Mouse (Mus musculus): ENCODE data around the gene Klf11. TPM values are rescaled to one million over a fixed set of nuclear protein-coding genes. Genes with fewer than 3 reads are reported as not detected.

Klf11 gene
- polyA plus RNA-seq, 2 experiments: 12.1 to 13.3 TPM

DNA sequence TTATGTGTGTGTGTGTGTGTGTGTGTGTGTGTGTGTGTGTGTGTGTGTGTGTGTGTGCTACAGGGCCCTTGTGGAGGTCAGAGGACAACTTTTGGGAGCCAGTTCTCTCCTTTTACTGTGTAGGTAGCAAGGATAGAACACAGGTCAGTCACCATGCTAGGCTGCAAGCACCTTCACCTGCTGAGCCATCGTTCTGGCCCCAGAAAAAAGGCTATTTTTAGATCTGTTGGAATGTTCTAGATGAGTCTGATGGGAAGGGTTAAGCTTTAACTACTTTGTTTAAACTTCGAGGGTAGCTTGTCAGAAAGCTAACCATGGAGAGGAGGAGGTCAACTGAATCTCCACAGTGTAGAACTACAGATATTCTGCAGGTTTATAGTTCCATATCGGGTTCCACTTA, 35.9 kb upstream of the Klf11 start:
- 62% methylated on average over 3 of the region's 3 CpGs for WGBS
- Histone ChIP-seq H3K36me3 (ENCODE audit: control insufficient read depth, insufficient read depth, low read length) (no peaks in the 10 kb centered on the region), H3K9me3 (ENCODE audit: control insufficient read depth, low read length) (no peaks in the 10 kb centered on the region), H3K27me3 (ENCODE audit: control insufficient read depth, insufficient read depth, low read length) (no peaks in the 10 kb centered on the region), H3K4me2 (replicated peaks; ENCODE audit: low read depth, low read length, severe bottlenecking) (no peak overlapping the region), H3K4me3 (replicated peaks; ENCODE audit: low read length) (no peak overlapping the region), H3K9ac (ENCODE audit: low read depth, low read length, severe bottlenecking) (no peak overlapping the region), H3K4me1 (ENCODE audit: control insufficient read depth, insufficient read depth, low read length) (no peaks in the 10 kb centered on the region), H3K27ac (replicated peaks; ENCODE audit: low read depth, low read length) (no peak overlapping the region)
- DNase-seq (ENCODE audit: low spot score): no peak
- no peak for TF ChIP-seq POLR2A (IDR thresholded peaks at IDR 0.05; ENCODE audit: borderline replicate concordance, extremely low read depth, insufficient read depth, insufficient read length)
- ATAC-seq (ENCODE audit: low FRiP score, low read depth): no peak

DNA sequence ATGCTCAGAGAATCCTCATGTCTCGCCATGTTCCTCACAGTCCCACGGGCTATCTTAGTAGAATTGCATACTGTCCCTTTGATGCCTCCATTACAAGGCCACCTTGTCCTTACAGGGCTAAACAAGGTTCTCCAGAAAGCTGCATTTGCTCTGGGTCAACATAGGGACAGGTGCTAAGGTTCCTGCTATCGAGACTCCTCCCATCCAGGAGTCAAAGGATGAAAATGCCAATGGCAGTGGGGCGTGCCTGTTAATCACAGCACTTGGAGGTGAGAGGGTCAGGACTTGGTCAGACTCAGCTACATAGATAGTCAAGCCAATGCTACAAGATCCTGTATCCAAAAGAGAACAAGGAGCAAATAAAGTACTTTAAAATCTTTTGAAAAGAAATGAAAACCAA, 31.6 kb upstream of the Klf11 start:
- DNase-seq (ENCODE audit: low spot score): no peak
- WGBS: 84% methylated on average over 4 of the region's 4 CpGs
- no peak for TF ChIP-seq POLR2A (IDR thresholded peaks at IDR 0.05; ENCODE audit: borderline replicate concordance, extremely low read depth, insufficient read depth, insufficient read length)
- no peaks in the 10 kb centered on the region for H3K36me3 ChIP-seq (ENCODE audit: control insufficient read depth, insufficient read depth, low read length)
- H3K4me3 ChIP-seq (replicated peaks; ENCODE audit: low read length): no peak overlapping the region
- no peaks in the 10 kb centered on the region for H3K9me3 ChIP-seq (ENCODE audit: control insufficient read depth, low read length)
- ATAC-seq (ENCODE audit: low FRiP score, low read depth): no peak
- no peak overlapping the region for H3K4me2 ChIP-seq (replicated peaks; ENCODE audit: low read depth, low read length, severe bottlenecking)
- H3K4me1 ChIP-seq (ENCODE audit: control insufficient read depth, insufficient read depth, low read length): no peaks in the 10 kb centered on the region
- no peak overlapping the region for H3K9ac ChIP-seq (ENCODE audit: low read depth, low read length, severe bottlenecking)
- no peaks in the 10 kb centered on the region for H3K27me3 ChIP-seq (ENCODE audit: control insufficient read depth, insufficient read depth, low read length)
- H3K27ac ChIP-seq (replicated peaks; ENCODE audit: low read depth, low read length): no peak overlapping the region

DNA sequence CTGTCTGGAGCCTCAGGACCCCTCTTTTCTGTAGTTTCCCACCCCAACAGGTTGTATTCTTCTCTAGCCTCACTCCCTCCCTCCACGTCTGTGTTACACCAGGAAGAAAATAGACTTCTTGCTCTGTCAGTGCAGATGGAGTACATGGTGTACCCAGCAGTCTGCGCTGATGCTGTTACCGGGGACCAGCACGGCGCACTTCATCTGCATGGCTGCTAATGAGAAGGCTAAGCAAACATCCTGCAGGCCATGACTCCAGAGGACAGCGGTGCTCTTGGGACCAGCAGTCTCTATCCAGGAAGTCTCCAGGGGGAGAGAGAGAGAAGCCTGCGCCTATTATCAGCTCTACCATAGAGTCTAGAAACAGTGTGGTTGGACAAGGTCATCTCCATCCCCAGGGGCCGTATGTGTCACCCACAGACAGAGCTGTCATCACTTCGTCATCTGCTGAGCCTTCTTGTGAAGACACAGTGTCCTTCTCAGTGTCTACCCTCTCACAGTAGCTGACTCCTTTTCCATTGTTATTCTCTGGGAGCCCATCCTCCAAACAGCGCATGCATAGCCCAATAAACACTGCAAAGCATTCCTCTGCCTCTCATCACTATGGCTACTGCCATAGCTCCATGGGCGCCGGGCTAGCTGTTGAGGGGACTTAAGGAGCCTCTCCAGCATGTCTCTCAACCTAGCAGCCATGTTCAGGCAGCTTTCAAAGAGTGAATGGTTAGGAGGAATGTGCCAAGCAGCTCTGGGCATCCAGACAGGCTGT, 27.4 kb upstream of the Klf11 start:
- no peaks in the 10 kb centered on the region for H3K27me3 ChIP-seq (ENCODE audit: control insufficient read depth, insufficient read depth, low read length)
- no peaks in the 10 kb centered on the region for H3K9me3 ChIP-seq (ENCODE audit: control insufficient read depth, low read length)
- DNase-seq (ENCODE audit: low spot score) (no peak), ATAC-seq (ENCODE audit: low FRiP score, low read depth) (no peak)
- H3K36me3 ChIP-seq (ENCODE audit: control insufficient read depth, insufficient read depth, low read length): no peaks in the 10 kb centered on the region
- no peak overlapping the region for H3K9ac ChIP-seq (ENCODE audit: low read depth, low read length, severe bottlenecking)
- H3K4me2 ChIP-seq (replicated peaks; ENCODE audit: low read depth, low read length, severe bottlenecking): no peak overlapping the region
- TF ChIP-seq POLR2A (IDR thresholded peaks at IDR 0.05; ENCODE audit: borderline replicate concordance, extremely low read depth, insufficient read depth, insufficient read length): no peak
- H3K27ac ChIP-seq (replicated peaks; ENCODE audit: low read depth, low read length): no peak overlapping the region
- WGBS: 80% methylated on average over 11 of the region's 12 CpGs
- H3K4me1 ChIP-seq (ENCODE audit: control insufficient read depth, insufficient read depth, low read length): no peaks in the 10 kb centered on the region
- no peak overlapping the region for H3K4me3 ChIP-seq (replicated peaks; ENCODE audit: low read length)

DNA sequence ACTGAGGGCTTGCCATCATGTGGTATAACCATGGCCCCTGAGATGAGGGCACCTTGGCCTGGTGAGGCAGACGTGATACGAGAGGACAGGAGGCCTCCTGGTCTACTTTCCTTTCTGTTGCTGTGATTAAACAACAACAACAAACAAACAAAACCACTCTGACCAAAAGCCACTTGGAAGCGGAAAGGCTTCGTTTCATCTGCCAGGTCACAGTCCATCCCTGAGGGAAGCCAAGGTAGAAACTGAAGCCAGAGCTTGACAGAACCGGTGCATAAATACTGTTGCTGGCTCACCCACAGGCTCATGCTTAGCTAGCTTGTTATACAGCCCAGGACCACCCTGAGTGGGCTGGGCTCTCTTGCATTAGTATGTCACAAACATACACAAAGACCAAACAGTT, 24.7 kb upstream of the Klf11 start:
- ATAC-seq (ENCODE audit: low FRiP score, low read depth): no peak
- no peak overlapping the region for H3K27ac ChIP-seq (replicated peaks; ENCODE audit: low read depth, low read length)
- no peak for TF ChIP-seq POLR2A (IDR thresholded peaks at IDR 0.05; ENCODE audit: borderline replicate concordance, extremely low read depth, insufficient read depth, insufficient read length)

DNA sequence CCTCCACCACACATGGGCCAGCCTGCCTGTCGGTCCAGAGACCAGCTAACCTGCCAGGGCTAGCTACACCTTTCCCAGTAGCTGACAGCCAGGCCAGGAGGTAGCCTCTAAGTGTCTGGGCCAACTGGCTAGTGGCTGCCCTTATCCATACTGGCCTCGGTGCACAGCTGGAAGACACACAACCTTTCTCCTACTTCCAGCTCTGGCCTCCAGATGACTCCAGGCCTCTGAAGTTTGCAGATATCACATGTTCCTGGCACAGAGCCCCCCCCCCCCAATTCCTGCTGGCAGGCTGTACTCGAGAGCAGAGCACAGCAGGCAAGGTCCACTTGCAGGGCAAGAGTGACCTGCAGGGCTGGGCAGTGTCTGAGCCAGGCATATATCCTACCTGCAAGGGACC, 23.9 kb upstream of the Klf11 start:
- no peak overlapping the region for H3K4me2 ChIP-seq (replicated peaks; ENCODE audit: low read depth, low read length, severe bottlenecking)
- no peaks in the 10 kb centered on the region for H3K9me3 ChIP-seq (ENCODE audit: control insufficient read depth, low read length)
- H3K27me3 ChIP-seq (ENCODE audit: control insufficient read depth, insufficient read depth, low read length): no peaks in the 10 kb centered on the region
- WGBS: 45% methylated on average over 3 of the region's 3 CpGs
- H3K36me3 ChIP-seq (ENCODE audit: control insufficient read depth, insufficient read depth, low read length): no peaks in the 10 kb centered on the region
- no peak for TF ChIP-seq POLR2A (IDR thresholded peaks at IDR 0.05; ENCODE audit: borderline replicate concordance, extremely low read depth, insufficient read depth, insufficient read length)
- DNase-seq (ENCODE audit: low spot score) (no peak), ATAC-seq (ENCODE audit: low FRiP score, low read depth) (no peak)
- no peak overlapping the region for H3K9ac ChIP-seq (ENCODE audit: low read depth, low read length, severe bottlenecking)
- H3K4me3 ChIP-seq (replicated peaks; ENCODE audit: low read length): no peak overlapping the region
- no peak overlapping the region for H3K27ac ChIP-seq (replicated peaks; ENCODE audit: low read depth, low read length)
- no peaks in the 10 kb centered on the region for H3K4me1 ChIP-seq (ENCODE audit: control insufficient read depth, insufficient read depth, low read length)

More for the DNA sequence above, 24.7 kb upstream of the Klf11 start:
- H3K4me3 ChIP-seq (replicated peaks; ENCODE audit: low read length): no peak overlapping the region
- H3K27me3 ChIP-seq (ENCODE audit: control insufficient read depth, insufficient read depth, low read length): no peaks in the 10 kb centered on the region
- no peaks in the 10 kb centered on the region for H3K4me1 ChIP-seq (ENCODE audit: control insufficient read depth, insufficient read depth, low read length)
- H3K36me3 ChIP-seq (ENCODE audit: control insufficient read depth, insufficient read depth, low read length): no peaks in the 10 kb centered on the region
- H3K9ac ChIP-seq (ENCODE audit: low read depth, low read length, severe bottlenecking): no peak overlapping the region
- DNase-seq (ENCODE audit: low spot score): no peak
- 93% methylated on average over 5 of the region's 5 CpGs for WGBS
- H3K9me3 ChIP-seq (ENCODE audit: control insufficient read depth, low read length): no peaks in the 10 kb centered on the region
- no peak overlapping the region for H3K4me2 ChIP-seq (replicated peaks; ENCODE audit: low read depth, low read length, severe bottlenecking)

Data from limb, embryonic 14.5 days (tissue).